Mouse (Mus musculus): ENCODE data around the gene Plac9b. TPM values are rescaled to one million over a fixed set of nuclear protein-coding genes. Genes with fewer than 3 reads are reported as not detected.
"Not testable (repeated sequence)": the region's sequence is repeated elsewhere in the genome, so short reads cannot be mapped to it uniquely, and the experiment has no call there.

The Plac9b gene
- total RNA-seq (2021) = 10 to 100 TPM; 28.3 to 32.6 TPM
- long read RNA-seq, experiment 1, transcript Plac9b-203 (4 exons, 1,040 nt) = major isoform, 24 of 27 reads
- long read RNA-seq, experiment 1, partial matches to known transcripts = 1 of 27 reads
- long read RNA-seq, experiment 1, other reads (novel, unspliced or antisense) = 2 of 27 reads
- long read RNA-seq, experiment 2, transcript Plac9b-203 (4 exons, 1,040 nt) = major isoform, 24 of 28 reads
- long read RNA-seq, experiment 2, partial matches to known transcripts = 0 of 28 reads
- long read RNA-seq, experiment 2, other reads (novel, unspliced or antisense) = 3 of 28 reads

DNA sequence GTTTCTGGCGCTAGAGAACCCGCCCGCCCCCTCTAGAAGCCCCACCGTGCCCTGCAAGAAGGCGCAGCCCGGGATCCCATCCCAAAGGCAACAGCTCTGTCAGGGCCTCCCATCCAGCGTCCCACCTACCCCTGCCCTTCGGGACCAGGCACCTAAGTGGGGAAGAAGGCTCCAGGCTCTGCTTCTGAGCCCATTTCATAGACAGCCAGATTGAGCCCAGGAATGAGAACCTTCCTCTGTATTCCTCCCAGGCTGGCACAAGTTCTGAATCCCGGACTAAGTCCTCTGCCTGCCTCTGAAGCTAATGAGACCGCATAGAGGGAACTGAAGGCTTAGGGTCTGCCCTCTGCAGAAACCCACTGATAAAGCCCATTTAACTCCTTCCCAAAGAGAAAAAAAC lies at the start of gene Plac9b:
Plac9b (minus strand) TSS at position 101 of the 400 bp plus-strand sequence.
- intact Hi-C loops (cut with DNase I); DNase-seq: not testable (repeated sequence)

DNA sequence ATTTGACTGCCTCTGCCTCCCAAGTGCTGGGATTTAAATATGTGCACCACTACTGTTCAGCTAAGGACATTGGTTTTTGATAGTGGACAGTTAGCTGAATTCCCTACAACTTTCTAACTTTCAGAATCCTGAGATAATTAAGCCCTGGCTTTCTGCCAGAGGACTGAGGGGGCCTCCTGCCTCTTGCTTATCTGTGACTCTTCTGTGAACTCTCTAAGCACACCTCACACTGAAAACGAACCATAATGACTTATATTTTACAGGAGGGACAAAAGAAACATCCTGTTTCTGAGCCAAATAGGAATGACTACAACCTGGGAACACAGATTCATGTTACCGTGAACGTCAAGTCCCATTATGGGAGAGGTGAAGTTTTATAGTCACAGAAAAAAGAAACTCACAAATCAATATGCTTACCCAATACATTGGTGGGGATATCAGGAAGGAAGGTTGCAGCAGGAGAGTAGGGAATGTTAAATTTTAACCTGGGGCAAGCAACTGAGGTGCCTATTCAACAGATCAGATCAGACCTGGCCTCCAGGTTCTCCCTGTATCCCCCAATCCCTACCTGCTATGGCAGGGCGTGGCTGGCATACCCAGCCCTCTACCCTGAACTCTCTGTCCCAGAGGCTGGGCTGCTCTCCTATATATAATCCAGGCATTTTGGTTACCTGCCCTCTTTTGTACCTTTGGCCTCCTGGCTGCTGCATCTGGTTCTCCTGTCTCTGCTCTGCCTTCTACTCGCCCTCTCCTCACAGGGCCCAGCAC lies 34.1 kb upstream of the Plac9b start:
- intact Hi-C loops (cut with DNase I); DNase-seq: not testable (repeated sequence)

DNA sequence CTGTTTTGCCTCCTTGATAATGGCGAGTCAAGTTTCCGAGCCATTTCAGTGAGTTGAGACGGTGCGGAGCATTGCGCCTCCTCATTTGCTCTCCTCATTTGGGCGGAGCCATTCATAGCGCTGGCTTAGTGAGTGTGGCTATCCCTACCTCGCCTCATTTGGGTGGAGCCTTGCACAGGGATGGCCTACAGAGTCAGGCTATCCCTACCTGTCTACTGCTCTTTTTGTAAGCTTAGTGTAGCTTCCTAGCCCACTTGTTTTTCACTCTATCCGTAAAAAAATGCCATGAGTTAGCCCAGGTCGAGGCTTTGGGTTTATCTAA lies 24.6 kb upstream of the Plac9b start, which contains the start of gene Tmem254b:
Tmem254b (minus strand) TSS at position 116 of the 322 bp plus-strand sequence.
- DNase-seq; intact Hi-C loops (cut with DNase I): not testable (repeated sequence)

DNA sequence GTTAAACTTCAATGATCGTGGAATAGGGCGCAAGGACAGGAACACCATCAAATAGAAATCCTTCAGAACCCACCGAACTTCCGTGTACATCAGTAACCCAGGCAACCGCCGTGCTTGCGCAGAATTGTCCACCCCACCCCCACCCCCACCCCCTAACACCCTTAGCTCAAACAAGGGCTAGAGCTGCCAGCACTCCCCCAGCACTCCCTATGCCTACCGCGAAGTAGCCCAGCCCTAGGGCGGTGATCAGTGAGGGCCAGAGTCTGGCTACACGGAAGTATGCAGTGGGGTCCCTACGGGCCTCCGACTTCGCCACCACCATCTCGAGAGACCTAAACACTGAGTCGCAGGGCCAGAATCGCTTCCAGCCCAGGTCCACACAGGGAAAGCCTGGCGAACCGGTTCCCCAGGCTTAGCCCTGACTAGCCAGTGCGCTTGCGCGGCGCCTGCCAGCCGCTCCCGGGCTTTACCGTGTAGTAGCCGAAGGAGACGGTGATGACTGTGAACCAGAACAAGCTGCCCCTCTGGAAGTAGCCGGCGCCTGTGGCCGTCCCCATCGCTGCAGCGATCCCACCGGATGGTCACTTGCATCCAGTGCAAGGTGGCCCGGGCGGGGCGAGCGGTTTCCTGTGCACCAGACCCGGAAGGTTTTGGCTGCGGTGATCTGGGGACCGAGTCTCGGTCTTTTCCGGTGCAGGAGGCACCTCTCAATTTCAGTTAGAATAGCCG lies 24.1 kb upstream of the Plac9b start:
- intact Hi-C loops (cut with DNase I); DNase-seq: not testable (repeated sequence)

DNA sequence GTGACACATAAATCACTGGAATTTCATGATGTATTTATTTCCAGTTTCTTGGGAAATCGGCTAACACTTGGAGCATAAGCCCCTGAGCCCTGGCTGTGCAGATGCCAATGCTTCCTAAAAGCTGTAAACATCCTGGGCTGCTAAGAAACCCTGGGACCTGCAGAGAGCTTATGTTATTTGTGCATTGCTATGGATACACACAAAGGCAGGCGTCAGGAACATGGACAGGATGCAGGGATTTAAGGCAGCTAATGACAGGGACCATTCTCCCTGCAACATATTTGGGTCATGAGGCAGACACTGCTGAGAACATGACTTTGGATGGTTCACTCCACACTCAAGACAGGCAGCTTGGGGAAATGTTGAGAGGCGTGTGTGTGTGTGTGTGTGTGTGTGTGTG lies 15.6 kb upstream of the Plac9b start:
- DNase-seq; intact Hi-C loops (cut with DNase I): not testable (repeated sequence)

DNA sequence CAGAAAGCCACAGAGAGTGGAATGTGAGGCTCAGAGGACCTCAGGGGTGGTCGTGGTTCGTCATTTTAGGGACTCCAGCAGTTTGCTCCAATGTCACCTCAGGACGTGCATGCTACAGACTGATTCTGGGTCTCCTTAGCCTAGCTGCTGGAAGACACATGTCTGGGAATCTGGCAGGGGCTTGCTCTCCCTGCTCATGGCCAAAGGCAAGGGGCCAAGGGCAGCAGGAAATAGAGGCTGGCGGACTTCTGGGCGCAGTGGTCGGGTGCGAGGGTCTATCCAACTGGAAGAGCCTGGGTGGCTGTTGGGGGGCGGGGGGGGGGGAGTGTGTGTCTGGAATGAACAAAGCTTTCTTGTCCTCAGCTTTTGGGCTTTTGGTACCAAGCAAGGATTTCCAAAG lies 6.1 kb upstream of the Plac9b start:
- intact Hi-C loops (cut with DNase I); DNase-seq: not testable (repeated sequence)

DNA sequence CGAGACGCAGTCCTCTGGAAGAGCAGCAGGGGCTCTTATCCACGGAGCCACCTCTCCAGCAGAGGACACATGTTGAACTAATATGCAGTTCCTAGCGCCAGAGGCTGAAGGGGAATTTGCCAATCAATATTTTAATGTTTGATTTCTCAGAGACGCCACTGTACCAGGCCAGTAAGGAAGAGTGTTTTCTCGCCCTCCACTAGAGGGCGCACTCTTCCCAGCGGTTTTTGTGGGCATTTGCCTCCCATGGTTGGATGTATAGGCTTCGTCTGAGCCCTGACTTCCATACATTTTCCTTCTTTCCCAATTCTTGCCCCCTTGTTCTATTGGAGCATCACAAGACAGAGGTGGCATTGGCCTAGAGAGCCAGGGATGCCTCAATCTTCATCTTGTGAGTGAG lies 4.4 kb upstream of the Plac9b start:
- intact Hi-C loops (cut with DNase I); DNase-seq: not testable (repeated sequence)

DNA sequence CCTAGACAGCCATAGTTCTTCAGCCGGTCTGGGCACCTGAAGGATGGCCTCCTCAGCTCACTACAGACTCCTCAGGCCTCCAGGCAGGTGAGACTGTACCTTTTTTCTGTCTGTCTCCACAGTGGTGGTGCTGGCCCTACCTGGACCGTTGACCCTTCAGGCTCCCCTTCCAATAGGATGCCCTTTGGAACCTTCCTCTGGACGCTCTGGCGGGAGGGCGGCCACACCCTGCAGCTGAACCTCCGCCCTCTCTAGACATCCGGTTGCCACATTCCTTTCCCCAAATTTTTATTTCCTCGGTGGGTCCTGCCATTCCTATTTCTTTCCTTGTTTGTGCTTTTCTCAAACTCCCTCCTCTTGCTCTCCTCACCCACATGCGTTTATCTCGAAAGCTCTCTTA lies 620 bp downstream of the Plac9b start:
- DNase-seq; intact Hi-C loops (cut with DNase I): not testable (repeated sequence)

DNA sequence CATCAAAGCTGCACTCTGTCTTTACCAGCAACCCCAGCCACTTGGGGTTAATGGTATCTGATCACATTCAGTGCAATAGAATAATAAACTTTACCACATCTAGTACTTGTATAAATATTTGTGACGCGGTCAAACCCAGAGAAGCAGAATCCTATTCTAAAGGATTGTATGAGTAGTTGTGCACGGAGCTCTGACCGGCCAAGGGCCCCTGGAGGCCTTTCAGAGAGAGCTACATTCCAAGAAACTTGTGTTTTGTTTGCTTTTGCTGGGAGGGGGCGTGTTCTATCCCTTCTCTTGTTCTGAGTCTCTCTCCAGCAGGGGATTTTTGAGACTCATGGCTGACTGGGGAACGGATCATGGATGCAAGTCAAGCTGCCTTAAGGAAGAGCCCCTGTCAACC lies 7.3 kb downstream of the Plac9b start:
- intact Hi-C loops (cut with DNase I); DNase-seq: not testable (repeated sequence)

DNA sequence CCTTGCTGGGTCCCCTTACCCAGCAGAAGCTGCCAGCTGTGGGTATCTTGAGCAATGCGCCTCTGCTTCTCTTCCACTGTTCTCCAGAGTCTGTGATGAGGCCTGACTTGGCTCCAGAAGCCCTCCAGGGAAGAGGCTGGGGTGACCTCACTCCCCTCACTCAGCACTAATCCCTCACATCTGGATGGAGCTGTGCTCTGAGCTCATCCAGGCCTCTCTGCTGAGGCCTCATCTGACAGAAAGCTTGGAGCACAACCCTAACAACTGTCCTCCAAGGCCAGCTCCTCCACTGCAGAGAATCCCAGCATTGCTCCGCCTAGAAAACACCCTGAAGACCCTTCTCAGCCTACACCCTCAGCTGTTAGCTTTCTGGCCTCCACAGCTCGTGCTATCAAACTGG lies 8.3 kb downstream of the Plac9b start:
- intact Hi-C loops (cut with DNase I); DNase-seq: not testable (repeated sequence)

DNA sequence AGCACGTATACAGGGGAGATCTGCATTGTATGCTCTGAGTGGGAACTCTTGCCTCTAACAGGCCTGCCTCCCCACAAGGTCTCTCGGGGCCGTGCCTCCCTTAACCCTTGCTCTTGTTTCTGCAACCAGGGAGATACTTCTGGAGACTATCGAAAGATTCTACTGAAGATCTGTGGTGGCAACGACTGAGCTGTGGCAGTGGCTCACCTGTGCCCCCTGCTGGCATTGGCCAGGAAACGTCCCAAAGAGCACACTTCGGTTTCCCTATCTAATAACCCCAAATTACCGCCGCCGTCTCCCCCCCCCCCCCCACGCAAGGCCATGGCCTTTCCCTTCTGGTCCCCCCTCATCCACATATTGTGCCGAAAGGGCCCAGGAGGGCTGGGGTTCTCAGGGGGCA lies 17.0 kb downstream of the Plac9b start:
- intact Hi-C loops (cut with DNase I); DNase-seq: not testable (repeated sequence)

DNA sequence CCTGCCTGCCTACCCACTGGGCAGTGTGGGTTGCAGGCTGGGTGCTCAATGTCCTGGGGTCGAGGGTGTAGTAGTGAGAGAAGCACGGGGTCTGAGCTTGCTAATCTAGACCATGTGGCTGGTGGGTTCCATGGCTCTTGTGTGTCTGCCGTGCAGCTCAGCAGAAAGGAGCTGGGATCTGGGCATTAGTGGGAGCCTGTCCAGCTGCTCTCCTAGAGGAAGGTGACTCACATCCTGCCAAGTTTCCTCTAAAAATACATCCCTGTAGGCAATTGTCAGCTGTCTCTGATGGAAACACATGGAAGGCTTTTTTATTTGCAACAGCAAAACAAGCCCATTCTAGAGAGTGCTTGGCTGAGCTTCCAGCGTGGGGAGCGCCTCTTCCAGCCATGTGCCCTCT lies 19.9 kb downstream of the Plac9b start:
- intact Hi-C loops (cut with DNase I); DNase-seq: not testable (repeated sequence)

DNA sequence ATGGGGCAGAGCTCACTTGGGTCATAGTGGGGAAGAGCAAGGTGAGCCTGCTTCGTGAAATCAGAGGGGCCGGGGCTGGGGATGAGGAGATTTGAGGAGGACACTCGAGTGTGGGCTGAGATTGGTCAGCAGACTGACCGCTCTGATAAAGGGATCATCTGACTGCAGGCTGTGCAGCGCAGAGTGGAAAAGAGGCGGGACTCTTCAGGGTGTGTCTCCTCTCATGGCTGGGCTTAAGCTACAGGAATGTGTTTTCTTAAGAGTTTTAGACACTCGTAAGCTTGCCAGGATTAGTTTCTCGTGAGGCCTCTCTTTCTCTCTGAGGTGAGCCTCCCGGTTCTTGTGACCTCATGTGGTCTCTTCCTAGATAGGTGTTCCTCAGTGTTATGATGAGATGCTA lies 21.1 kb downstream of the Plac9b start:
- DNase-seq; intact Hi-C loops (cut with DNase I): not testable (repeated sequence)

DNA sequence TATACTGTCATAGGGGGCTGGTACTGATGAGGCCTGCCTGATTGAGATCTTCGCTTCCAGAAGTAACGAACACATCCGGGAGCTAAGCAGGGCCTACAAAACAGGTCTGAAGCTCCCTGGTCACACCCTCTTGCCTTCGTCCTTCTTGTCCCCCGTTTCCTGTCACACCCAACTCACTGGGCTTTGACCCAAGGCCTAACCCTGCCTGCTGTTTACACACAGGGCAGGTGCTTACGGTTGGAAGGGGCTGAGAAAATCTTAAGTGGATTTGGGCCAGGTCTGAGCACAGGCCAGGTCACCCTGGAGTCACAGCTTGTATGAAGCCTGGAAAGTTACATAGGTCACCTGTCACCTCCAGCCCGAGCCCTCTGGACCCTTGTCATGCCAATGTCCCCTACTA lies 26.2 kb downstream of the Plac9b start:
- intact Hi-C loops (cut with DNase I); DNase-seq: not testable (repeated sequence)

DNA sequence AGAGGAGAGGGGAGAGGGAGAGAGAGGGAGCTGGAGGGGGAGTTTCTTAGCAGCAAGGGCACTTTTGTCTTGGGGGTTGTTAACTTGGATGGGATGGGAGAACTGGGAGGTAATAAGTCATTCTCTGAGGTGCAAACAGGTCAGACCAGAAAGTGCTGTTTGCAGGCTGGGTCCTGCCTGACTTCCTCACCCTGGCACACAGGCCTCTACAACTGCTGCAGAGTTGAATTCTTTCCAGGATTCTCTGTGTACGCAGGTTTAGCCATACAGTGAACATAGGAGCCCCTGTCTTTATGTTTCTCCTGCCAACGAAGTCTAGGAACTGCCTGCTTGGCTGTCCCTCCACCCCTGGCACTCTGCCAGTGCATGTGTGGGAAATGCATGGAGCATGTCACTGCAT lies 35.2 kb downstream of the Plac9b start:
- intact Hi-C loops (cut with DNase I); DNase-seq: not testable (repeated sequence)

DNA sequence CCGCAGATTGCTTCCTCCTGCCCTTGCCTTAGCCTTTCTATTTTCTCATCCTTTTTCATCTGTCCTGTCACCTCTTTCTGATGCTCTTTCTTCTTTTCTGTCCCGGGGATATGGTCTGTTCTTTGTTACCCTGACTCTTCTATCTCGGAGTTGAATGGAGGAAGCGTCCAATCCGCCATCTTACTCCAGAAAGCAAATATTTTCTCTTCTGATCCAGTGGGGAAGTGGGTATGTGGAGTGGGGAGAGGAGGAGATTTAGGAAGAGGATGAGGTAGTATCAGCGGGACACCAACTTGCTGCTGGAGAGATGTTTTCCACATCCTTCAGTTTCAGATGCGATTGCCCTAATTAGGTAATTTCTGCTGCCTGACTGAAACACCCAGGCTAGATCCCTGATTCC lies 63.2 kb downstream of the Plac9b start:
- DNase-seq; intact Hi-C loops (cut with DNase I): not testable (repeated sequence)

DNA sequence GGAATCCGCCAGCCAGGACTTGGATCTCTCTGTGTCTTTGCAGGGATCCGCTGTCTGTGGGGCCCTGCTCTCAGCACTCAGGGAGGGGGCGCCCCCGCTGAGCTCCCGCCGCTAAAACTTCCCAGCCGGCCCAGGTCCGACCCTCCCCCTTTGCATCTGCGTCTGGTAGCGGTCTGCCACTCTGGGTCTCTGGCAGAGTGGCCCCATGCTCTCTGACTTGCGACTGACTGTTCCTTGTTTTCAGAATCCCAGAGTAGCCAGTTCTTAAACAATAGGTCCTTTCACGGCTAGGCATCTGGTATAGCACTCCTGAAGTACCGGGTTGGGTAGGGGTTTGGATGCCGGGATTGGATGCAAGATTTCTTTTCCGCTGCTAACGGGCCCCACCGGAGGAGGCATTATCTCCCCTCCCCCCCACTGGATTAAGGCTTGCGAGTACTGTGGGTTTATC lies 63.7 kb downstream of the Plac9b start:
- intact Hi-C loops (cut with DNase I); DNase-seq: not testable (repeated sequence)

DNA sequence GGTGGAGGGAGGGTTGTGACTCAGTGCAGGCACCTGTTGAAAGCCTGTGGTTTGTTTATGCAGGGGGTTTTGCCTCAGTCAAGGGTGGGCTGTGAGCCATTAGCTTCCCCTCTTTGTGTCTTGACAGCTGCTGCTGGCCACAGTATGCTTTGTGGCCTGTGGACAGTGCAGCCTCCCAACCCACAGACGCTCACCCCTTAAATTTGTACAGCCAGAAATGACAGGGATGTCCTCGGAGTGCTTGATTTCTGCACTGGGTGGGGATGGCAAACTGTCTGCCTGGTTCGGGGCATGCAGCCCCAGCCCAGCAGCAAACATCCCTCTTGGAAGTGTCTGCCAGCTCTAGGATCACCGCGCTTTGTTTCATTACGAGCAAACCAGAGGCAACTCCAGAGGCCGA lies 64.1 kb downstream of the Plac9b start, which contains the start of gene Duxbl2:
Duxbl2 (plus strand) TSS at position 200 of the 400 bp plus-strand sequence.
- DNase-seq; intact Hi-C loops (cut with DNase I): not testable (repeated sequence)

All from gastrocnemius, postnatal 36 days (tissue).